Mouse (Mus musculus): ENCODE measurements at regions not wholly inside any gene's neighbourhood (a gene's known extent, or its start where the extent isn't known, plus 50 kb on each side); places are given as distances from the start of the nearest gene placed in this dataset.

DNA sequence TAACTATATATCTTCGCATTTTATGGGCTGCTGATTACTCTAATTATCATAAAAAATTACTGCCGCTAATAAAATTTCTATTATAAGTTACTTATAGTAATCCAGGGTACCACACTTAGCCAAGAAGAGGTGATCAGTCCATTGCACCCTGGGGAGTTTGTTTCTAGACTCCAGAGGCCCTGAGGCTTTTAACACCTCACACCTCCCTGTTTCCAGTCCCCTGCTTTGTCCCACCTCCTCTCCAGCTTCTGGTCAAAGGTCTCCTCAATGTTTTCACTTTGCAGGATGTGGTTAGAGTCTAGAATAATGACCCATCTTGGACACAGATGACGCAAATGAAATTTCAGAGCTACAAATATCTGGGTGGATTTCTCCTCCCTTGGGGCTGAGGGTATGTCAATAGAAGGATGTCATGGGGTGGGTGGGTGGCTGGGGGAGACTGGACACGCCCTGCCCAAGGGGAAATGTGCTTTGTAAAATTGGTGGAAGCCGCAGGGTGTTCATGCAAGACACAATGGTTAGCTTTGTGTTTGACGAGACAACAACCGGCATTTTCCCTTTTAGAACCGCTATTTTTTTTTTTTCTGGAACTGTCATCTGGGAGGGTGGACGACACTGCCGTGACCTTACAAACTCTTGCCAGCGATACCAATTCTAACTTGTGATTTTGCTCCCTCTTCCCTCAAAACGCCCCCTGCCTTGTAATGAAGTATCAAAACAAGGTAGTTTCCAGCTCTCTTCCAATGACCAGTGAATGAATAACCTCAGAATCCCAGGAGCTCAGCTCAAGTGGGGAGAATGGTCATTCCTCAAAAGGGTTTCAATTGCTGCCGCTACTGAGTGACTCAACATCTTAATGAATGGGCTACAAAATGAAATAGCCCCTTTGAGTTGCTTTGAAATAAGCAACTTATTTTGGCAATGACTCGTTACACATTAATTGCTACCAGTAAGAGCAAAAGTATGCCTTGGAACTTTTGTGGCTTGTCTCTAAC, 207.0 kb upstream of the Irx3 start:
- in situ Hi-C loops (cut with MboI, MseI): no loop called here

- in situ Hi-C loops (cut with MboI, MseI): no loop called here
Measured at GRCm38 (mm10) chr8:92005091-92005490, 203.2 kb upstream of the Irx3 start.

DNA sequence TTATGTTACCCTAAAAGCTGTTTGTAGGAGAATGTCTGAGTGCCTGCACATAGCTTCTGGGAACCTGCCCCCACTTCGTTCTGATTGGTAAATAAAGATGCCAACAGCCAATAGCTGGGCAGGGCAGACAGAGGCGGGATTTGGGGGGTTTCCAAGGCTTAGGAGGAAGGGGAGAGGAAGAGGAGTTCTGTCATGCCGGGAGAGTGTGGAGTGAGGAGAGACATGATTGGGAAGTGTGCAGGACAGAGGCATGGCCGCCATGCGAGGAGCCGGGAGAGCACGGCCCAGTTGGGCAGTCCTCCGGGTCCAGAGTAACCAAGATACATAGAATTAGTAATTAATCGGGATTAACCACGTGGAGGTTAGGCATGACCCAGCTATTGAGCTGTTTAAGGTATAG, 202.7 kb upstream of the Irx3 start:
- in situ Hi-C loops (cut with MboI, MseI): no loop called here

GRCm38 (mm10) chr8:92000368-92000767, 198.5 kb upstream of the Irx3 start:
- in situ Hi-C loops (cut with MboI, MseI): no loop called here

DNA sequence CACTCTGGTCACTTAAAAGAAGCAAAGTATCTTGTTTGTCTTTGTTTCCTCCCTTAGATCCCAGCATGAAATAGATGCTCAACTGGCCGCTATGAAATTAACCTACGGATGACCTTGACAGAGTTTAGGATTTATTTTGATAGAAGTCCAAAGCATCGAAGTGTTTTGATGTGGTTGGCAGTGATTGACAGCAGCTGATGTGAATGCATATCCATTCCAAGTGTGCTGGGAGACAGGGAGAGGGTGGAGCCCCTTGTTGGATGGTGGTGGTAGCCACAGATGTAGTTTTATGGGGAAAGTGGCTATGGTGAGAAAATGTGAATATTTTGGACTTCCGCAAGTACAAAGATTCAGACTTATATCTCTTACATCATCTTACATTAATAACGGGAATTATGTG, 197.8 kb upstream of the Irx3 start:
- in situ Hi-C loops (cut with MboI, MseI): no loop called here

DNA sequence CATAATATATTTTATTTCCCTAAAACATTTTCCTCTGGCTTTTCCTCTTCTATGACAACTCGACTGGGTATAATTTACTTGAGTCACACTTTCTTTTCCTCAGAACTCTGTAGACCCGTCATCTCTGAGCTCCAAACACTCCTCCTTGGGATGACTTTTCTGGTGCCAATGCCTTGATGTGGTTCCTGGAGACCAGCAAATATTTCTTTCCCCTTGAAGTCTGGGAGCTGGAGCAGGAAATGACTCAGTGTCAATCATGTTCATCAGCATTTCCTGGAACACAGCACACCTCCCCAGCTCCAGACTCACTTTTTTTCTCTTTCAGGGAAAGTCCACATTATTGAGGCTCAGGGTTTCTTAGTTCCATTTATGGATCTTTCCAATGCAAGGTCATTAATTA, 197.3 kb upstream of the Irx3 start:
- in situ Hi-C loops (cut with MboI, MseI): no loop called here

GRCm38 (mm10) chr8:91997892-91998189, 196.0 kb upstream of the Irx3 start:
- in situ Hi-C loops (cut with MboI, MseI): no loop called here

GRCm38 (mm10) chr8:91997023-91997891, 195.4 kb upstream of the Irx3 start:
- in situ Hi-C loops (cut with MboI, MseI): no loop called here

GRCm38 (mm10) chr8:91996305-91997022, 194.6 kb upstream of the Irx3 start:
- in situ Hi-C loops (cut with MboI, MseI): no loop called here

DNA sequence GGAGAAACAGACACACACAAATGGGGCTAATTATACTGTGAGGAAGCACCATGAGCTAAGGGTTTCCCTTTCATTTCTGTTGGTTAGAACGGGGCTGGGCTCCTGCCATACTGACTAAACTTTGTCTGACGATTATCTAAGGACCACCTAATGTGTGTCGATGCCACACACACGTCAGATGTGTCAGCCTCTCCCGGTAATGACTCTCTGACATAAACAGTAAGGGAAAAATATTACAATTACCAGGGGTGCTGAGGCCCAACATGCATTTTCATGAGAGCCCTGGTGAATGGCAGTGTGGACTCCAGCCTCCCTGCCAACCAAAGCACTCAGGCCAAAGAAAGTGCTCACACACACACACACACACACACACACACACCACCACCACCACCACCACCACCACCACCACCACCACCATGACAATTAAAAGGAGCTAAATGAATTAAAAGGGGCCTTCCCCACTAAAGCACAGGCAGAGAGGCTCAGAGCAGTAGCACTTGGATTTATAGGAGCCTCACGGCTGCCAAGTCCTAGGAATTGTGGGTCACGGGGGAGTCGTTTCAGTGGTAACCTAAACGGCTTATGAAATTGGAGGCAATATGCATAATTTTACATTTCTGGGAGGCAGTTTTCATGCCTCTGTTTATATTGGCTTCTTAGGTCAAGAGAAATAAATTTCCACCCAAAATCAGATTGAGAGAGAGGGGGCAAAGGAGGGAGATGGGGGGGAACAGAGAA, 193.7 kb upstream of the Irx3 start:
- in situ Hi-C loops (cut with MboI, MseI): no loop called here

DNA sequence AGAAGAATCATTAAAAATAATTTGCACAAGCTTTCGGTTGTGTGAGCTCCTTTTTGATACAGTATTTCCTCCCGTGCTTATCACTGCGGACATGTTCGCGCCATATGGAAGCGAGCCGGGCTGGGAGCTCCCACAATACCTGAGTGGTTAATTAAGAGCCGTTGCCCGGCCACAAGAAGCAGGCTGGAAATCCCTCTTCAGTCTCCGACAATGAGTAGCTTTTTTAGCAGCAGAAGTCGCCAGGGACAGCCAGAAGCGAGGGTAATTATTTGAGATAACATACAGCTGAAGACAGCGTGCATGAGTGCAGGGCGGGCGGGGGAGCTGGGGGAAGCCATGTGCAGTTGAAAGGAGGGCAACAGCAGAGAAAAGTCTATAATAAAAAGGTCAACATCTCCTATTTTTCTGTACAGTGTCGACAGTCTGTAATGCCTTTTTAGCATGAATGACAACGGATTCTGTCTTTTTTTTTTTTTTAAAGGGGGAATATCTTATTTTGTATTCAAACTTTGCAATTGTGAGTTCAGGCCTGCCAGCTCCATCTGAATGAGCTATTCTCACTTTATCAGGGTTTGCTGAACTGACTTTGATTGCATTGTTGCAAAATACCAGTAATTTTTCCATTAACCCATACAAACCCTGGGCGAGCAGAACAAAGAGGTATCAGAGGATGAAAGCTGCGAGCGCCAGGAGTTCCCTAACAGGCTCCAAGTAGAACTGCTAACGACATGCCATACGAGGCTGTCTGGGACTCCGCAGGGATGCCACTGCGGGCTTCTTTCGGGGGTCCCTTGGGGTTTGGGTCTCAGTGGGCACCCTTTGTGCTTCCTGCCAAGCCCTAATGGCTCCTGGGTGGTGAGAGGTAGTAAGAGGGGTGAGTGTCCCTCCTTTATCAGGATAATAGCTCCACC, 189.9 kb upstream of the Irx3 start:
- in situ Hi-C loops (cut with MboI, MseI): no loop called here

GRCm38 (mm10) chr8:91990952-91991351, 189.1 kb upstream of the Irx3 start:
- in situ Hi-C loops (cut with MboI, MseI): no loop called here

DNA sequence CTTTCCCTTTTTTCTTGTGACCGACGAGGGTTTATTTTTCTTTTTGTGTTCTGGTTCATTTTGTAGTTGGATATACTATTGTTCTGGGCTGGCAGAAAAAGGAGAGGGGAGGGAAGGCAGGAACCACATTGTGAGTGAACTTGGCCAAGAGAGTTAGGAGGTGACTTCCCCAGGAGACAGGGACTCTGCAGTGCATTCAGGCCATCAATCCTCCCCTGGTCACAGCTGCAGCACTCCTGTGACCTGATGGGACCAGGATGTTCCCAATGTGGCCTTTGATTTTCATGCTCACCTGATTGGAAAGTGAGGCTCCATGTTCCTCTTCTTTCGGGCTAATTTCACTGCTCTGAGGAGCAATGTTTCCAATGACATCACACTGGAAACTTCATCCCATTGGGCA, 188.2 kb upstream of the Irx3 start:
- in situ Hi-C loops (cut with MboI, MseI): no loop called here

DNA sequence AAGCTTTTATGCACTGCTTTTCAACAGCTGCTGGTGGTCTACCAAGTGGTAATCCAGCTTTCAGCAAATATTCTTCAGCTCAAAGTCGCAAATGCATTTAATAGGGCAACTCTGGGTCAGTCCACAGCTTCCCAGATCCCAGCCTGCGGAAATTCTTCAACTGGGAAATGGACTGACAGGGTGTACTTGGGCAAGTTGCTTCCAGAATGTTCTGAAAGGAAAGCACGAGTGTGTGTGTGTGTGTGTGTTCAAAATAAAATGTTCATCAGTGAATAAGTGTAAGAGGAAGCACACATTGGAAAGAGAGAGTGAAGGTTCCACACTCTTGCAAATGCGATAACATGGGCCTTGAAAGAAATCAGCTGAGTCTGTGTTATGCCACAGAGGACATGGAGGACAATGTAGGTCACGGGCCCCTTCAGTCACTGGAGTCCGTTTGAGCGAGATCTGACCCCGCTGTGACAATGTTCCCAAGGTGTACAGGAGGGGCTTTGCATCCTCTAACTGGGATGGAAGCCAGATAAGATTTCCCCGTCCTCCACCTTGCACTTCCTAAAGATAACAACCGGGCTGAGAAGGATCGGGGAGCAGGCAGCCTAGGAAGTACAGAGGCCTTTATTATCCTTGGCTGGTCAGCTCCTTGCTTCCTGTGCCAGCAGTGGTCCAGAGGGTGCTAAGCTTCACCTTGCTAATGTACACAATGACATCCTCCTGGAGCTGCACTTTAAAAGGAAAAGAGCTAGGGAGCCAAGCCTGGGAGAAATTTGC, 187.2 kb upstream of the Irx3 start:
- in situ Hi-C loops (cut with MboI, MseI): no loop called here

GRCm38 (mm10) chr8:91987854-91988253, 186.0 kb upstream of the Irx3 start:
- in situ Hi-C loops (cut with MboI, MseI): no loop called here

DNA sequence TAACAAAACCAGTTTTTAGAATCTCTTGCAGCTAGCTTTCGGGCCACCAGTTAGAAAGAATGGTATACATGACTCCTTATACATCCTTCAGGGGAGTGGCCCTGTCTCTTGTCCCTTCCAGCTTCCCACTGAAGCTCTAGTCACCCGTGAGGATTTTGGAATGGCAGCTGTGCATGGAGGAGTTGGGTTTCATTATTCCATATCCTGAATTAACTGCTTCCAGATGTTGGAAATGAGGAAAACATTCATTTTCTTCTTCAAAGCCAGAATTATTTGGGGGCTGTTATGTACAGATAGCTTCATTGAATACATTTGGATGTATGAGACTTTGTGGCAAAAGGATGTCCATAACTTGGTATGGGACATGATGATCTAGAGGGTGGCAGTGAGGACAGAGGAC, 181.3 kb upstream of the Irx3 start:
- in situ Hi-C loops (cut with MboI, MseI): no loop called here

GRCm38 (mm10) chr8:91976900-91977585, 175.2 kb upstream of the Irx3 start:
- in situ Hi-C loops (cut with MboI, MseI): no loop called here

DNA sequence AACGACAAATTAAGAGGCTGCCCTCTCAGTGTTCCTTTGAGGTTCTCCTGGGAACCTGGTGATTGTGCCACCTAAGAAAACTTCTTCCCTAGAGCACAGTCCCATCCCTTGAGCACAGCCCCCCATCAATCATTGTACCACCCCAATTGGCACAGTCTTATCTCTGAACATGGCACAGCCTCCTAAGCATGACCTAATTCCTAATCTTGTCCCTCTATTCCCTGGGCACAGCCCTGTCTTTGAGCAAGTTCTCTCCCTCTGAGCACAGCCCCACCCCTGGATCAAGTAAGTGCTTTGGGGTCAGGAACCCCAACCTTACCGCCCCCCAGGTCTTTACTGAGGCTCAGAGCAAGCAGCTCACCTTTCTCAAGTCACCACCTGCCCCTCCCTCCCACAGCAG, 173.6 kb upstream of the Irx3 start:
- in situ Hi-C loops (cut with MboI, MseI): no loop called here

DNA sequence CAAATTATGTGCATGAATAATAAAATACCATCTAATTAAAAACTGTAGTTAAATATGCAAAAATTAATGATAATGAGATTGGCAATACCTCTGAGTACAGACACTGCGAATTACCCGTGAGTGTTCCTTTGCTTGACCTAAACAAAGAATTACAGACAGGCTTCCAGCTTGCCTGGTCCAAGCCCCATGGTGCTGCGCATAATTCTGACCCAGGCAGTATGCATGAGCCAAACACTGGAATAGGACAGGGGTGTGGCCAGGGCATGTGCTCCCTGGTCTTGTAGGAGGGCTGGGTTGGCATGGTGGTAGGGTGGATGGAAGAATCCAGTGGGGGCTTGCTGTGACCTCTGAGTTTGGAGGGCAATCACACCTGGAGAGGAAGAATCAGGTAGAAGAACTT, 172.8 kb upstream of the Irx3 start:
- in situ Hi-C loops (cut with MboI, MseI): no loop called here

Measured in T-helper 2 cell (primary cell).